Mouse (Mus musculus) right cerebral cortex, postnatal 14 days (tissue): ENCODE measurements around the gene Gulp1.

Experiments
- DNase-seq: peaks from one replicate; pipeline ENCODE4 v3.0.0; 2022

Gulp1 gene

DNA sequence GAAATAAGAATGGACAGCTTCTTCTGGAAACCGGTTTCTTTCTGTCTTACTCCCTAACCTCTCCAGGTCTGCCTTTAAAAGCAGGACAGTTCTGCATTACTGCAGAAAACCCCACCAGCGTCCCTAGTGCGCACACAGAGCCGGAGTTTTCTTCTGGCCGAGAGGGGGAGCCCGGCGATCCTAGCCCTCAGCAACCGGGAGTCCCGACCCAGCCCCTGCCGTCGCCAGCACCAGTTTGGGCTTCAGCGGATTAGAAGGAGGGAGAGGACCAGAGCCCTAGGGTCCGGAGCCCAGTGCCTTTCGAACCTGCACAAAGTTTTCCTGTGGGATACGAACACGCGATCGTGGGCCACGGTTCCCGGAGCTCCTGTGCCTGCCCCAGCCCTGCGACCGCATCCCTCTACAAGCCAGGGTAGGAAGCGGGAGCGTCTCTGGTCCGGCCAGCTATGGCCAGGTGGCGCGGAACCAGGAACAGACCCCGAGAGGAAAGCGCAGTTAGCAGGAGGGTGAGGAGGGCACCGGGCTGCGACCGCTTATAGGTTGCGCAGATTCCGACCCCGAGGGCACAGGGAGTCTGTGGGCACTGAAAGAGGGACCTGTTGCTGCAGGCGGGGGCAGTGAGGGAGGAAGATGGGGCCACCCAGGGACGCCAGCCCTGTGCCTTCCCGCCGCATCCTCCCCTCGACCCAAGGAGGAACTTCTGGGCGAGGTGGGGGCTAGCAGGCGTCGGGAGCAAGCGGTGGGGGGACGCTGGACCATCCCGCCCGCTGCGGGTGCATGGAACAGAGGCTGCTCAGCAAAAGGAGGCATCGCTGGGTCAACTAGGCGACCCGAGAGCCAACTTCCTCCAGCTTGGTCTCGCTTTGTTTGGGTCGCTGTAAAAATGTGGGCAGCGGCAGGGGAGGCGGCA, at the start of gene Gulp1:
TSS of gene Gulp1 (plus strand) at position 51 of the 910 bp plus-strand sequence.
- DNase-seq = peak; percentile 60

- DNase-seq = no peak
Observed at GRCm38 (mm10) chr1:44550261-44550660, 1.1 kb upstream of the Gulp1 start.

DNA sequence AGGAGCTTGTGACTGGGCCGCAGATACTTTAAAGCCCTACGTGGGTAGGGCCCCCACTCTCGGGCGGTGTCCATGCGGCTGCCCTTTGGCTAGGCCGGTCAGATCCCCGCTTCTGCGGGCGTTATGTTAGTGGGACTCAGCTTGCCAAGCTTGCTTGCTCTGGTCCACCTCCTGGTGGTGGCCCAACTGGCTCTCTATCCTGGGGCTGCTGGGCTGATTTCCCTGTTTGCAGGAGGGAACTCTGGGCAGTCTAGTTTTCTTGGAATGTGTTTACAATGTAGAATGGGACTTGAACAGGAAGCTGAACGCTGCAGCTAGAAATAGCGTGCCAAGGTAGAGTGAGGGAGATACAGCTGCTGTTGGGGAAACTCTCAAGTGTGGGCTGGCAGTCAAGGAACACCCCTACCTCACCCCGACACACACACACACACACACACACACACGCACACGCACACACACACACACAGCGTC, 1.1 kb downstream of the Gulp1 start:
- DNase-seq = peak; percentile 7

DNA sequence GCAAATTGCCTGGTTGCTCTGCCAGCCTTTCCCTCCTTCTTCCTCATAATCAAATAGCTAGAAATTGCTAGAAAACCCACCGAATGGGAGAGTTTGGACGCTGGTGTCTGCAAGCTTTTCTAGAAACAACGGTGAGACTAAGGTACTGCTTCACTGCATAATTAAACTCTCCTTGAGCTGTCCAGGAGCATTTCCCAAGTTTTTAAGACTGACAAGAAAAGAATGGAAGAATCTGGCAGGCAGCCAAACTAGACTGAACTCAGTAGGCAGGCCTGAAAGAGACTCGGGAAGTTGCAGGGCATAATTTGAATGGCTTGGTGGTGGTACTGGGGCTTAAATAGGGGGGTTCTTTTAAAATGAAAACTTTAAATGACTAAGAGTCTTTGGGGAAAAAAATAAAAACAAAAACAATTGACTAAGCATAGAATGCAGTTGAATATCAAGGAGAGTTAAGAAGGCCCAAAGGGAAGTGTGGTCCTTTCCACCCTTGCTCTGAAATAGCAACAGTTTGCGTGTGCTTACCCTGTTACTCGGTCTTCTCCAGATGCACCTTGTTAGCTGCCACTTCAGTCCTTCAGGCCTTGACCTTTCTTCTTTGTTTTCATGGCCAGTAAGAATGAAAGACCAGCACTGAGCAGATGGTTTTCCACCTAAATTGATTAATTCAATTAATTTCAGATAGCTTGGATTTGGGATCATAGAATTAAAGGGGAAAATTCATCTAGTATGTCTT, 2.0 kb downstream of the Gulp1 start:
- peak; percentile 13 for DNase-seq

DNA sequence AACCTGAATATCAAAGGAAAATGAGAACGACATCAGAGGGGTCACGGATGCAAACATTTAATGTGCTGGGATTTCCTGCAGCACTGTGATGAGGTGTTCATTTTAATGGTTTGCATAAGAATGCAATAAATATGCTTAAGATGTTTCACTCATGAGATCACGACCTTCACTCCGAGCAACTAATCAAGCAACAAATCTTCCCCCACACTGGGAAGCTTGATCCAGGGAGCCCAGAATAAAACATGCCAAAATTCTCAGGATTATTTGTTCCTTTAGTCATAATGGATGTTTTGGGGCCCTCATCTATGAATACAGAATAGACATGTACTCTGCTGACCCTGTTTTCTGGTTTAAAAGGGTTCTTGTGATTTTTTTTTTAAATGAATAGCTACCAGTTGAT, 16.1 kb downstream of the Gulp1 start:
- no peak for DNase-seq

DNA sequence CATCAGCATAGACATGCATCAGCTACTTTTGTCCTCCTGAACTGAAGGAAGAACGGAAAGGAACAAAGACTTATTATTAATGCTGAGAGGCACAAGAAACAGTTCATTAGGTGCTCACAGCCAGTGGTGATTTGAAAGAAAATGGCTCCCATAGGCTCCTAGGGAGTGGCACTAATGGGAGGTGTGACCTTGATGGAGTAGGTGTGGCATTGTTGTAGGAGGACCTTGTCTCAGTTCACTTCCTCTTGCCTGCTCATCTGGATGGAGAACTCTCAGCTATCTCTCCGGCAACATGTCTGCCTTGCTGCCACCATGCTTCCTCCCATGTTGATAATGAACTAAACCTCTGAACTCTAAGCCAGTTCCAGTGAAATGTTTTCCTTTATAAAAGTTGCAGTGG, 17.0 kb downstream of the Gulp1 start:
- DNase-seq = no peak

- DNase-seq = no peak
Observed at GRCm38 (mm10) chr1:44576001-44576400, 24.7 kb downstream of the Gulp1 start.

- no peak for DNase-seq
Observed at GRCm38 (mm10) chr1:44576610-44577009, 25.3 kb downstream of the Gulp1 start.

DNA sequence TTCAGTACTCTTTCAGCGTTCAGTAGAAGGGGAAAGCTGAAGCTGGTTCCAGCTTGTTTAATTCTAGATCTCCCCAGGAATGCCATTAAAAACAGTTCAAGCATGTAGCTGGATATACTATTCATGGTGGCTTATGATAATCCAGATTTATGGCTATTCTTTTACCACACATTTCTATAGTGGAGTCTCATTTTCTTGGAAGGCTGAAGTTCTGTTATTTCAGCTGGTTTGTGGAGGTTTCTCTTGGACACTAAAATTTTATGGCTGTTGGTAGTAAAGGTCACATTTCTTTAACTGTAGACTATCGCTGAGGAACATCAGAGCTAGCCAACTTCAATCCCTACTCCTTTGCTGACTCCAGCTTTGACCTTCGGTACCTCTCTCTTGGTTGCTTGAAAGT, 29.1 kb downstream of the Gulp1 start:
- DNase-seq = no peak

GRCm38 (mm10) chr1:44584886-44585385, 33.6 kb downstream of the Gulp1 start:
- DNase-seq = no peak

- DNase-seq = no peak
Observed at GRCm38 (mm10) chr1:44591742-44592141, 40.4 kb downstream of the Gulp1 start.

GRCm38 (mm10) chr1:44593109-44593508, 41.8 kb downstream of the Gulp1 start:
- DNase-seq = no peak

- DNase-seq = no peak
Observed at GRCm38 (mm10) chr1:44598312-44598711, 47.0 kb downstream of the Gulp1 start.

DNA sequence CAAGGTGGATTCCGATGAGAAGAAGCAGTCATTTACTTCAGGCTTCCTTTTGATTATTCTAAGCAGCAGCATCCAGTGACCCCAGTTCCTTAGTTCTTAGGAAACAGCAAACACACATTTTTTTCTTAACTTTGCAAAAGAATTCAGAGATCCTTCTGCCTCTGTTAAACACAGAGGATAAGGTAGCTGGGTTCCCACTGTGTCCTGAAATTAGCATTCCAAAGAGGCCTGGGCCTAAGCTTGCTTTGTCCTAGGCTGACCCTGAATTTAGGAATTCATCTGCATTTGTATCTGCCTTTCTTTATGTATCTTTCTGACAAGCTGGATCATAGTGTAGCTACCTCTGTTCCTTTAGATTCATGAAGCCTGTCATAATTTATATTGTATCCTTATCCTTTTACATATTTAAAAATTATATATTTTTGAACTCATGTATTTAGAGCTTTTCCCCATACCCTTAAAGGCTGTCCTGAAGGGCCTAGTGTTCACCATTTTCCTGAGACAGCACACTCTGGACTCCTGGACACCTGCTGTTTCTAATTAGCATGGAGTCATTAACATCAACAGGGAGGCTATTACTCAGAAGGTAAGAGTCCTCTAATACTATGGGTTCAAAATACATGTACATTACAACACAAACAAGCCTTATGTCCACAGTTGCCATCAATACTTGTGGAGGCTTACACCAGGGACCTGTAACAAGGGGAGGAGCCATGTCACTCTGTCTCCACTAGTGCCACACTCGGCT, 62.2 kb downstream of the Gulp1 start:
- no peak for DNase-seq

- no peak for DNase-seq
Observed at GRCm38 (mm10) chr1:44618751-44619150, 67.4 kb downstream of the Gulp1 start.

GRCm38 (mm10) chr1:44634481-44634880, 83.2 kb downstream of the Gulp1 start:
- DNase-seq = no peak

DNA sequence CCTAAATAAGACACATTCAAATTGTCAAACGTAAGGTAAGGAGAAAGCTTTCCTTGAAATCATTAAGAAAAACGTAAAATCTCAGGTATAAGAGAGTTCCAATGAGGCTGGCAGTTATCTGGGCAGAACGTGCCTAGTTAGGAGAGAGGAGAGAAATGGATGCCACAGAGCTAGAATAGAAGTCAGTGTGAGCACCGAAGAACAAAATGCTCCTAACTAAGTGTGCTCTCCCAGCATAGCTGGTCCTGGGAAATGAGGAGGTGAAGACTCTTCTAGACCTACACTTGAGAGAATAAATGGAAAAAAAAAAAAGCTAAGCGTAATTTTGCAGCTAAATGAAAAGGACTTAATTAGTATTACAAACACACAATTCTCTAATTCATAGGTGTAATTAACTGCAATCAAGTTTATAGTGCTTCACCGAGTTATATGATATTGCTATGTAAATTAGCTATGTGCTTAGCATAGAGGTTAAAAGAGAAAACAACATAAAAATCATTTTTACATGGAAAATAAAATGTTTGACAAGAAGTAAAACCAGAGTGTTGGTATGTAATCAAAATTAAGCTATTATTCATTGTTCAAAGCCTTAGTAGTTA, 94.5 kb downstream of the Gulp1 start:
- no peak for DNase-seq

DNA sequence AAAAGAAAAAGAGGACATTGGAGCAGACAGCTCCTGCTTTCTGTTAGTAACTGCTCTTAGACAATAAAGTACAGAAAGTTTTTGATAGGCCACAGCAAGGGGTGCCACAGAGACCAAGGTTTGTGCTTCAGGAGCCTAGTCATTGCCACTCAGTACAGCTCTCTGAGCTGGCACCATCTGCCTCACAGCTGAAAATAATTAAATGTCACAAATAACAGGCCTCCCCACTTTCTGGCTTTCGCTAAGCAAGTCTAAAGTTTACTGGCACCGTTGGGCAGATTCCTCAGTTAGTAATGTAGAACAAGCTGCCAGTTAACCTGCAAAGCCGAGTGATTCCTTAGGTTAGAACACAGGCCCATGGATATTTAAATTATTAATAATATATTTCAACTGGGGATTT, 127.7 kb downstream of the Gulp1 start:
- no peak for DNase-seq

- DNase-seq = no peak
Observed at GRCm38 (mm10) chr1:44679415-44679814, 128.1 kb downstream of the Gulp1 start.

- no peak for DNase-seq
Observed at GRCm38 (mm10) chr1:44682556-44682955, 131.2 kb downstream of the Gulp1 start.

DNA sequence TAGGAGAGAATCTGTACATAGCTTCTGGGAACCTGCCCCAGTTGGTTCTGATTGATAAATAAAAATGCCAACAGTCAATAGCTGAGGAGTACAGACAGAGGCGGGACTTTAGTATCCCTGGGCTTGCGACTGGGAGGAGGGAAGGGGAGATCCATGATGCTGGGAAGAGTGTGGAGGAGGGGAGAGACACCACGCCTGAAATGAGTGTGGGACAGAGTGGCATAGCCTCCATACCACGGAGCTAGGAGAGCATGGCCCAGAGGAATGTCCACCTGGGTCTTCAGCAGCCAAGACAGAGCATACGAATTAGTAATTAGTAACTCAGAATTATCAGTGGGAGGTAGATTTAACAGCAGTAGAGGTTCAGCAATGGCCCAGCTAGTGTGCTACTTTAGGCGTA, 132.4 kb downstream of the Gulp1 start:
- no peak for DNase-seq

GRCm38 (mm10) chr1:44720785-44721410, 169.6 kb downstream of the Gulp1 start:
- DNase-seq = no peak
